Mouse (Mus musculus): ENCODE data around the gene Capn7.

DNA sequence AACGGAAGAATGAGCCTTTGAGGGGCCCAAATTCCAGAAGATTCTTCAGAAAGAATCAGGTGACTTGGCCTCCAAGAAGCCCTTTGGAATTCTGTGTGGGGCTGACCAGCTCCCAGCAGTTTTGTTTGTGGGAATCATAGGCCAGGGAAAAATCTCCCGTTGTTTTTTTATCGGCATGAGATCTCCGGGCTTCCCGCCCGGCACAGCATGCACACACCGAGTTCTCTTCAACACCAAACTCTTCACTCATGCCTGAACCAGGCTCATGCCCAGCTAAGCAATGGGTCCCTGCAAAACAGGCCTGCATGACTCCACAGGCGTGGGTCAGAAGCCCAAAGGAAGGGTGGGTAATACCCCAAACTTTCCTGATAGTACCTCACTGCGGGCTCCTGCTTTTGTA is 67.1 kb downstream of the Capn7 start:
- TF ChIP-seq GATA1 (IDR thresholded peaks at IDR 0.05; ENCODE audit: borderline replicate concordance, low read length) = no peak
- no peak for TF ChIP-seq FLI1 (IDR thresholded peaks at IDR 0.05; ENCODE audit: low read length)
